Mouse (Mus musculus) spleen, adult 10 weeks (tissue): ENCODE data around the gene Coq5. TPM values are rescaled to one million over a fixed set of nuclear protein-coding genes. Genes with fewer than 3 reads are reported as not detected.

ENCODE experiments used
- polyA plus RNA-seq: library from polyadenylated mRNA; stranded (reverse); fragments of 350-450 nt; fragmentation: Illumina TruSeq; extraction: RNeasy Lipid Tissue Mini Kit (QIAGEN cat#74804); gene quantifications from one replicate; pipeline ENCODE4 v1.2.3, GENCODE M21; 2015; ENCODE audit warnings: low replicate concordance; ENCODE audit not compliant: insufficient read depth

Coq5 gene
- 24.9 TPM for polyA plus RNA-seq

DNA sequence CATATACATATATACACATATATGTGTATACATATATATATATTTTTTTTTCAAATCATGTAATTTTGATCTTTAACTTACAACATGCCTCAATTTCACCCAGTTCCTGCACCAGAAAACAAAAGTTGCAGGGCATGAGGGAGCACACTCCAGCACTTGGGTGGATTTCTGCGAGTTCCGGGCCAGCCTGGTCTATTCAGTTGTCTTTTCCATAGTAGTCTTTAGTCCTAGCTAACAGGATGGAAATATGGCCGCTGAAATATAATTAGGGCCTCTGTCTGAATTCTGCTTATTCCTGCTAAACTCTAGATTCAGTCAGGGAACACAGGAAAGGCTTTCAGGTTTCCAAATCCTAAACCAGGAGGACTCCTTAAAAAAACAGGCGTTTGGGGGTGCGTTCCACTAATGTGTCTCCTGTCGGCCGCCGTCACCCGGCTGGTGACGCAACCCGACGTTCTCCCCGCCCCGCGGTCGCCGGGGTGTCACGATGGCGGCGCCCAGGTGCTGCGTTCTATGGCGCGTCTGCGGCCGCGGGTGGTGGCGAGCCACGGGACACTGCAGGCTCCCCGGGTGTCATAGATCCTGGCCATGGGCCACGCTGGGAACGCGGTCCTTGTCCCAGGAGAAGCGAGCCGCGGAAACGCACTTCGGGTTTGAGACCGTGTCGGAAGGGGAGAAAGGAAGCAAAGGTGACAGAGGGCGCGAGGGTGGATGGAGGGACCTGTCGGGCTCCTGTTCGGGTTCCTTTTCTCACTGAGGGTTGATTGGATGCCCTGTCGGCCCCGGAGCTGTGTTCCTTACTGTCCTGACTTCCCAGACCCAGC, at the start of gene Coq5:
Coq5 (plus strand) TSS at position 441 of the 824 bp plus-strand sequence.

DNA sequence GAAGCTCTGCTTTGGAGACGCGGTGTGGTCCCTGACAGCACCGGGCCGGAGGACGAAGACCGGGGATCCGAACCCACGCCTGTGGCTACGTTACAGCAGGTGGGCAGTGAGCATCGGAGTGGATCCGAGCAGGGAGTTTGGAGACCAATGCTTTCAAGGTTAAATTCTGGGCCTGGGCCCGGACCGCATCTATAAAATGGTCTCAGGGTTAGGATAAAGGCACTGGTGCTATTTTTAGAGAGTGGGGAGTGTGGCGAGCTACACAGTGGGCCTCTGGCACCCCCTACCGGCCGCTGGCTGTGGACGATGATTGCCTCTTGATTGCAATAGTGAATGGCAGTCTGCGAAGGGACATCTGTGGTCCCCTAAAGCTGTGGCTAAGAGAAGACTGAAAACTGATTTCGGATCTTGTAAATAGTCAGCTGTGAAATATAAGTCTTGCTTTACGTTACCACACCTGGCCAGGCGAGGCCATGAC, 43.6 kb upstream of the Coq5 start, which contains the start of gene Pop5:
Pop5 (plus strand) TSS at position 51 of the 478 bp plus-strand sequence.

DNA sequence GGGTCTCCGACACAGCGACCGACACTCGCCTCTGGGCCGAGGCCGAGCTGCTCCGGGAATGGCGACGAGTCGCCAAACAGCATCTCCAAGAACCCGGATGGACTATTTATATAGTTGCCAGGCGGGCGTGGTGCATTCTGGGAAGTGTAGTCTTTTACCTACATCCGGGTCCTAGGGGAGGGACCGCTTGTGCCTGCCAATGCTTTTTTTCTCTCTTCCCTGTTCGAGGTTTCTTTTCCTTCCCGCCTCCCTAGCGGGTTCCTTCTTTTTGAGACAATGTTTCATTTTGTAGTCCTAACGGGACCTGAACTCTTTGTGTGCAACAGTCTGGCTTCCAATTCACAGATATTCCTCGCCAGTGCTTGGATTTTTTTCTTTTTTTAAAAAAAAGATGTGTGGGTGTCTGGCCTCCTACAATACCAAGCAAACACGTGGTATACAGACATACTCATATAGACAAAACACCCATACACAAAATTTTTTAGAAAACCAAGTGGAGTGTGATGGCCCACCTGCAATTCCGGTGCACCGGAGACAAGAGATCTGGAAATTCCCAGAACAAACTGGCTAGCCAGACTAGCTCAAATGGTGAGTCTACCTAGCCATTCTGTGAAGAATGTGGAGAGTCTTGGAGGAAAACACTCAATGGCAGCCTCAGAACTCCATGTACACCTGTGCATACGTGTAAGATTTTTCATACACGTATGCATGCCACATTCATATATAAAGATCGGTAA, 6.5 kb upstream of the Coq5 start, which contains the start of gene Rnf10:
Rnf10 (minus strand) TSS at position 87 of the 737 bp plus-strand sequence.

DNA sequence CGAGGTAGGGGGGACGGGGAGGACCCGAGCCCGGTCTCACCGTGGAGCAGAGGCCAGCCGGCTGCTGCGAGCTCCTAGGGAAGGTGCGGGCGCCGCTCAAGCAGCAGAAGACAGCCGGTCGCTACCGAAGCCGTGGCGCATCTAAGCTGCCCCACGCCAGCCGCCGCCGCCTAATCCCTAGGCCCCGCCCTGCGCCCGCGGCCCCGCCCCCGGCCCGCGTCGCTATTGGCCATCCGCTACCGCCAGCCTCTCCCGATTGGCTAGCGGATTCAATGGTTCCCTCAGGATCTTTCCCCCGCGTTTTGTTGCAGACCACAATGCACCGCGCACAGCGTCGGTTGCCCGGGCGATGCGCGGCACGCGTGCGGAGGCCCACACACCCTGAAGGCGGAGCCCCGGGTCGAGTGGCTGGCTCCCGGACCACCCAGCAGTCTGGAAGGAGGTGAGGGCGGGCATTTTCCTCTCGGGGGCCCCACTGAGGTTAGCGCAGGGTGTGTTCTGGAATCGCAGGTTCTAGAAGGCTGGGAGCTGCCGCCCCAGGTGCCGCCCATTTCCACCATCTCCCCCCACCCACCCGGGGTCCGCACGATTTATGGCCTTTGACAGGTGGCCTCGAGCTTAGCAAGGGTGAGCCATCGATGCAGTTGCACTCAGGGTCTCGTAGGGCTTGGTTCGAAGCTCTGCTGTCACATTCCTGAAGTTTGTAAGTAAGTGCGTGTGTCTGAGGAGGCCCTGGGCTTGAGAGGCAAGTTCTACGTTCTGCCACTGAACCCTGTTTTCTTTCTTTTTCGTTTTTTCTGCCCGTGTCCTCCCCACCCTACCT, 21.5 kb downstream of the Coq5 start, which contains the start of gene Dynll1:
Dynll1 (minus strand) TSS at position 208 of the 823 bp plus-strand sequence.

DNA sequence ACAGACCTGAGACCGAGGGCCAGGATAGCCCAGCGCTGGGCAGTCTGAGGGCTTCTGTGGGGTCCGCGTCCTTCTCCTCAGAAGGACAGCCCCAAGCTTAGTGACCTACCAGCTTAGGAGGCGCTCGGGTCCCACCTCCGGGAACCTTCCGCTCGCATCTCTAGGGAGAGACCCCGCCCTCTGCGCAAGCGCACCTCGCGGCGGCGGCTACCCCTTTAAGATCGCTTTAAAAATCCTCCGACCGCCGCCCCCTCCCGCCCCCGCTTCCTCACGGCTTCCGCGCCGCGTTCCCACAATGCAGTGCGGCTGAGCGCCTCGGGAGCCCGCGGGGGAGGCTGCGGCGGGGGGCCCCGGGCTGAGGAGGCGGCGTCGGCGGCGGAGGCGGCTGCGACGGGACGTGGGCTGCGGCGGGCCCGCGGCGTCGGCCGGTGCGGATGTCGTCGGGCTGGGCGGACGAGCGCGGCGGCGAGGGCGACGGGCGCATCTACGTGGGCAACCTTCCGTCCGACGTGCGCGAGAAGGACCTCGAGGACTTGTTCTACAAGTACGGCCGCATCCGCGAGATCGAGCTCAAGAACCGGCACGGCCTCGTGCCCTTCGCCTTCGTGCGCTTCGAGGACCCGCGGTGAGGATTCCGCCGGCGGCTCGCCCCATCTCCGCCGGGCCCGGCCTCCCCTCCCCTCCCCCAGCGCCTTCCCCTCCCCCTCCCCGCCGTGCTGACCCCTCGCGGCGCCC, 47.6 kb downstream of the Coq5 start, which contains the start of gene Srsf9:
Srsf9 (plus strand) TSS at position 303 of the 735 bp plus-strand sequence.

DNA sequence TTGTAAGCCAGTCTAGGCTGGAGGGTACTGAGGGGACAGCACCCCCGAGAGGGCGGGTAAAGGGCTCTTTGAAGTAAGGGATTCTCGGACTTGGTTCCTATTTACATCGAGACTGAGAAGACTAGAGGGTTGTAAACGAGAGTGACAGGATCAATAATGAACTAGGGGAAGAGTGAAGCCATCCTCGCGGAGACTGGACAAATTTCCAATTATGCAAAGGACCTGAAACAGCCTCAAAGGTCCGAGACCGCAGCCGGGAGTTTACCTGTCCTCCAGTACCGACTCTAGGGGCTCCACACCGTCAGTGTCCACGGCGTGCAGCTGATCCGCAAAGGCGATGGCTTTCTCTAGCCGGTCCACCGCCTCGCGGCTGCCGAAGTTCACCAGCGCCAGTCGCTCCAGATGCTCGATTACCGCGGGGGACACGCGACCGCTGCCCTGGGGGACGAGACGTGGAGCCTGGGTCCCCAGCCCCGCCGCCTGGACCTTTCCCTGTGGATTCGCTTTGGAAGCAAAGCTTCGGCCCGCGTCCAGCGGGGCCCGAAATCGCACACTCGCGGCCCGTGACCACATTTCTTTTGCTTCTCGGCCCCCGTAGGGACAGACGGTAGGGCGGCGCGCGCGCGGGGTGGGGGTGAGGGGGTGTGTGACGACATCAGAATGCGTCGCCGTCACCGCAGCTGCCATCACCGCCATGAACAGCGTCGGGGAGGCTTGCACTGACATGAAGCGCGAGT, 61.3 kb downstream of the Coq5 start, which contains the start of the genes Gatc and Triap1:
Gatc (minus strand) TSS at position 602 of the 737 bp plus-strand sequence.
Triap1 (plus strand) TSS at position 649 of the 737 bp plus-strand sequence.

Other genes with a start within 250 kb of the Coq5 start
- gene Gm10401, start 181.4 kb upstream of the Coq5 start, polyA plus RNA-seq = not detected
- 5.3 TPM for gene Acads, start 160.3 kb upstream of the Coq5 start, polyA plus RNA-seq
- gene Unc119b, start 144.7 kb upstream of the Coq5 start, polyA plus RNA-seq = 26.3 TPM
- 86.7 TPM for gene Mlec, start 121.5 kb upstream of the Coq5 start, polyA plus RNA-seq
- 2.0 TPM for gene Cabp1, start 85.3 kb upstream of the Coq5 start, polyA plus RNA-seq
- 72.3 TPM for gene Pop5, start 43.8 kb upstream of the Coq5 start, polyA plus RNA-seq
- 126 TPM for gene Rnf10, start 6.8 kb upstream of the Coq5 start, polyA plus RNA-seq
- gene Dynll1, start 21.3 kb downstream of the Coq5 start, polyA plus RNA-seq = 507 TPM
- 58.6 TPM for gene Srsf9, start 47.5 kb downstream of the Coq5 start, polyA plus RNA-seq
- 19.0 TPM for gene Gatc, start 61.5 kb downstream of the Coq5 start, polyA plus RNA-seq
- 35.2 TPM for gene Triap1, start 61.6 kb downstream of the Coq5 start, polyA plus RNA-seq
- gene Cox6a1, start 69.3 kb downstream of the Coq5 start, polyA plus RNA-seq = 153 TPM
- gene Msi1, start 149.9 kb downstream of the Coq5 start, polyA plus RNA-seq = 0.22 TPM
- gene Pla2g1b, start 186.6 kb downstream of the Coq5 start, polyA plus RNA-seq = 0.55 TPM
- 17.1 TPM for gene Sirt4, start 205.1 kb downstream of the Coq5 start, polyA plus RNA-seq
- gene Pxn, start 227.0 kb downstream of the Coq5 start, polyA plus RNA-seq = 42.2 TPM